Mouse (Mus musculus): ENCODE measurements around the gene F3. TPM values are rescaled to one million over a fixed set of nuclear protein-coding genes. Genes with fewer than 3 reads are reported as not detected.
"Not testable (repeated sequence)": the region's sequence is repeated elsewhere in the genome, so short reads cannot be mapped to it uniquely, and the experiment has no call there.

The F3 gene
- polyA plus RNA-seq, 1 experiment from 2014 or later: 30.9 TPM

DNA sequence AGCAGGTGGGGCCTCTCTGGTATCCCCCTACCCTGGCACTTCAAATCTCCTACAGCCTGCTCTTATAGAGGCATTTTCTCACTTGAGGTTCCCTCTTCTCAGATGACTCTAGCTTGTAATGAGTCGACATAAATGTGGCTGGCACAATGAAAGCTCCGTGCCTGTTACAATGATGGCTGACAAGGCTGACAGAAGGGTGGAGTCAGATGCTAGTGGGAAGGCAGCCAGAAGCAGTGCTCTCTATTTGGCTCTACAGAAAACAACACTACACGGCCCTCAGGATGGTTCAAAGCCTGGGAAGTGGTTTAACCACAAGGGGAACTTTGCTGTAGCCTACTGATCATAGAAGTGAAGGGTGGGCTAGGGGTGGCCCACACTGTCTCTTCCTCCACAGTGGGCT is 31.8 kb downstream of the F3 start:
- no peaks in the 10 kb centered on the region for H3K27me3 ChIP-seq (replicated peaks)
- no peak overlapping the region for H3K4me3 ChIP-seq (replicated peaks)
- H3K9ac ChIP-seq: no peak overlapping the region
- no peak for ATAC-seq (ENCODE audit: insufficient read depth, low FRiP score, low read depth)
- WGBS: 31% methylated on average over 3 of the region's 3 CpGs
- no peak overlapping the region for H3K4me2 ChIP-seq
- H3K27ac ChIP-seq: no peak overlapping the region
- peaks cover 5% of the 10 kb centered on the region; the same call in 1 of the 2 replicates for H3K4me1 ChIP-seq
- H3K9me3 ChIP-seq: no peaks in the 10 kb centered on the region
- H3K36me3 ChIP-seq: no peaks in the 10 kb centered on the region

DNA sequence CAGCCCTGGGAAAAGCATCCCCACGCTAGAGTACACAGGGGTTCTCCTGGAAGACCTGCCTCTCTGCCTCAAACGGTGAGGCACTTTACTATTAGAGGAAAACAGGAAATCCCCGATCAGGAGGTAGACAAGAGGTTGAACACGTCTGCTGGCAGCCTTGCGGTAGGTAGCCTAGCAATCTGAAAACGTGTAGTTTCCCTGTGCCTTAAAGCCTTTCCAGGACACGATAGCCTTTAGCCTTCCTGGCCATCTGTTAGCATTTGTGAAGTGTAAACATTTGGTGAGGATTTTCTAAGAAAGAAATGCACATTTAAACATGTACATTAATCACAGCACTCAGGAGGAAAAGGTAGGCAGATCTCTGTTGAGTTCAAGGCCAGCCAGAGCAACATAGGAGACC is 35.0 kb downstream of the F3 start:
- H3K9me3 ChIP-seq: no peaks in the 10 kb centered on the region
- no peak overlapping the region for H3K9ac ChIP-seq
- H3K36me3 ChIP-seq: no peaks in the 10 kb centered on the region
- ATAC-seq (ENCODE audit: insufficient read depth, low FRiP score, low read depth): peak; percentile 75; the same call in 1 of the 2 replicates
- H3K4me1 ChIP-seq: peaks cover 5% of the 10 kb centered on the region; the same call in 1 of the 2 replicates
- WGBS: 26% methylated on average over 7 of the region's 7 CpGs
- H3K4me2 ChIP-seq: no peak overlapping the region
- H3K27ac ChIP-seq: peak overlapping the region; percentile 74
- no peak overlapping the region for H3K4me3 ChIP-seq (replicated peaks)
- no peaks in the 10 kb centered on the region for H3K27me3 ChIP-seq (replicated peaks)

DNA sequence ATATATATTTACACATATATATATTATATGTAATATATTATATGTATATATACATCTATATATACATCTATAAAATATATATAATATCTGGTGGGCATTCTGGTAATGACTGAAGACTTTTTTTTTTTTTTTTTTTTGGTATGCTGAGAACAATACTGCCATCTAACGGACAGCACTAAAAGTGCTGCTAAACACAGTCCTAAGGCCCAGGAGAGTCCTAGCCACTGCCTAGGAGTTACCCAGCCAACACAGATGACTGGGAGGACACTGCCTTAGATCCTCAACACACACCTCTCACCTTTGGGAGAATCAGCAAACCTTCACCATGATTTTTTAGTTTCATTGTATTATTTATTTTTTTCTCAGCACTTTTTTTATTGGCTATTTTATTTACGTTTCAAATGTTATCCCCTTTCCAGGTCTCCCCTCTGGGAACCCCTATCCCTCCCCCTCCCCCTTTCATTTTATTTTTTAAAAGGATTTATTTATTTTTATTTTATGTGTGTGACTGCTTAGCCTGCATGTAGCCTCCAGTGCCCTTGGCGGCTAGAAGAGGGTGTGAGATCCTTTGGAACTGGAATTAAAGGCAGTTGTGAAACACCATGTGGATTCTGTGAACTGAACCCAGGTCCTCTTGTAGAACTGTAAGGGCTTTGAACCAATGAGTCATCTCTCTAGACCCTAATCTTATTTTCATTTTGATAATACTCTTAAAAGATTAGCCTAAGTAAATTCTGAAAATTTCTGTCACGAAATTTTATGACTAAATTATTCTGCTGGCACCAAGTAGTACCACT is 38.9 kb downstream of the F3 start:
- WGBS: 62% methylated on average over 4 of the region's 4 CpGs
- no peaks in the 10 kb centered on the region for H3K27me3 ChIP-seq (replicated peaks)
- H3K4me1 ChIP-seq: no peaks in the 10 kb centered on the region
- H3K4me3 ChIP-seq (replicated peaks): no peak overlapping the region
- H3K4me2 ChIP-seq: no peak overlapping the region
- ATAC-seq (ENCODE audit: insufficient read depth, low FRiP score, low read depth): no peak
- peaks cover 10% of the 10 kb centered on the region for H3K36me3 ChIP-seq
- H3K27ac ChIP-seq: no peak overlapping the region
- no peak overlapping the region for H3K9ac ChIP-seq
- no peaks in the 10 kb centered on the region for H3K9me3 ChIP-seq

DNA sequence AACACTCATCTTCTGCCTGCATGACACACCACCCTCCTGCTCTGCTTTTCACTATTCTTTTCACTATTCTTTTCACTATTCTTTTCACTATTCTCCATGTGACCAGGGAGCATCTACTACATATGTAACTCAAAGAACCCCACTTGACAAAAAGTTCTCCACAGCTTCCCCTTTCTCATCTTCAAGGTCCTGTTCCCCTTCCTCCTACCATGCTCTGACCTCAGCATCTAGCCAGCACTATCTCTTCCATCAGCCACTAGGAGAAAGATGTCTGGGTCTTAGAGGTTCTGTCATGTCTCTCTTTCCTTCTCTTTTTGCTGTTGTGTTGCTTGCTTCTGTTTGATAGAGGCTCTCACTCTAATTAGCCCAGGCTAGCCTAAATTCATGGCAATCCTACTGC is 42.7 kb downstream of the F3 start:
- H3K27me3 ChIP-seq (replicated peaks): no peaks in the 10 kb centered on the region
- H3K27ac ChIP-seq: no peak overlapping the region
- no peak overlapping the region for H3K4me2 ChIP-seq
- H3K9me3 ChIP-seq: no peaks in the 10 kb centered on the region
- H3K4me1 ChIP-seq: no peaks in the 10 kb centered on the region
- H3K4me3 ChIP-seq (replicated peaks): no peak overlapping the region
- H3K9ac ChIP-seq: no peak overlapping the region
- H3K36me3 ChIP-seq: peaks cover 26% of the 10 kb centered on the region
- ATAC-seq (ENCODE audit: insufficient read depth, low FRiP score, low read depth): no peak

DNA sequence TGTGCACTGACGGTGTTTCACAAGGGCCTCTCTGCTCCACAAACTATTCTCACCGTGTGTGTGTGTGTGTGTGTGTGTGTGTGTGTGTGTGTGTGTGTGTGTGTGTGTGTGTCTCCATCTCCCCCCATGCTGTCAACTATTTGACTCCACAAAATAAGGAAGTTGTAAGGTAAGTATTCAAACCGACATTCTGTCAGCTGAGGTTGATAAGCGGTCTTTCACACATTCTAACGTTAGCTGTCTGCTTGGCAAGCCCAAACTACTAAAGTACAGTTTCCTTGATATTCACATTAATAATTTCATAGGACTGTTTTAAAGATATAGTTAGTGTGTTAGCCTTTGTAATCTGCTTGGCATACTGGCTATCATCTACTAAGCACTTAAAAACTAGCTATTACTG is 43.5 kb downstream of the F3 start:
- ATAC-seq (ENCODE audit: insufficient read depth, low FRiP score, low read depth): no peak
- 75% methylated on average over 5 of the region's 5 CpGs for WGBS
- H3K27ac ChIP-seq: no peak overlapping the region
- H3K4me2 ChIP-seq: no peak overlapping the region
- no peak overlapping the region for H3K4me3 ChIP-seq (replicated peaks)
- no peaks in the 10 kb centered on the region for H3K4me1 ChIP-seq
- H3K9me3 ChIP-seq: no peaks in the 10 kb centered on the region
- H3K27me3 ChIP-seq (replicated peaks): no peaks in the 10 kb centered on the region
- peaks cover 30% of the 10 kb centered on the region for H3K36me3 ChIP-seq
- no peak overlapping the region for H3K9ac ChIP-seq

DNA sequence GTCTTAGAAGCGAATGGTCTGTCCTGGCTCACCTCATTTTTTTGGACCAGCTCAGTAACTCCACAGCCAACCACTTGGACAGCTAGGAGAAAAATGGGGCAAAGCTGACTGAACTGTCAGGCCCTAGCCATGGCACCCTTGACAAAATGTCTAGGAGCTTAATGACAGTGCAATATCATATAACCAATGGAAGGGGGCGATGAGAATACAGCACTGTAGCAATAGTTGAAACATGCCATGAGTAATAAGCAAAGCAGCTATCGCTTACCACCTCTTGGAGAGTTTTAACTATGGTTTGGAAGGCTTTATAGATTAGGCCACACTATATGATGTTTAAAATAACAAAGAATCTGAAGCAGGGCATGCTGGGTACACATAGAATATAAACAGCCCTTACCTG is 45.4 kb downstream of the F3 start:
- Histone ChIP-seq H3K27ac (no peak overlapping the region), H3K9me3 (no peaks in the 10 kb centered on the region), H3K27me3 (replicated peaks) (no peaks in the 10 kb centered on the region), H3K9ac (no peak overlapping the region), H3K4me2 (no peak overlapping the region), H3K4me1 (no peaks in the 10 kb centered on the region), H3K36me3 (peaks cover 30% of the 10 kb centered on the region), H3K4me3 (replicated peaks) (no peak overlapping the region)
- WGBS: 95% methylated on average over 3 of the region's 3 CpGs
- no peak for ATAC-seq (ENCODE audit: insufficient read depth, low FRiP score, low read depth)

DNA sequence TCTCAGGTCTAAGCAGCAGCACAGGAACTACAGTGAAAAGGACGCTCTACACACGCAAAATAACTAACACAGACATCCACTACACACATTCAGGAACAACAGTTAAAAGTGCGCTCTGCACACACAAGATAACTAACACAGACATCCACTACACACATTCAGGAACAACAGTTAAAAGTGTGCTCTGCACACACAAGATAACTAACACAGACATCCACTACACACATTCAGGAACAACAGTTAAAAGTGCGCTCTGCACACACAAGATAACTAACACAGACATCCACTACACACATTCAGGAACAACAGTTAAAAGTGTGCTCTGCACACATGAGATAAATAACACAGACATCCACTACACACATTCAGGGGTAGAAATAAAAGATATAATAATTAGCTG is 50.0 kb downstream of the F3 start:
- not testable (repeated sequence) for H3K9ac ChIP-seq; H3K27ac ChIP-seq; ATAC-seq (ENCODE audit: insufficient read depth, low FRiP score, low read depth); H3K27me3 ChIP-seq (replicated peaks); H3K4me1 ChIP-seq; H3K9me3 ChIP-seq; H3K4me2 ChIP-seq; H3K4me3 ChIP-seq (replicated peaks)
- 93% methylated on average over 4 of the region's 4 CpGs for WGBS
- H3K36me3 ChIP-seq: peaks cover 15% of the 10 kb centered on the region

DNA sequence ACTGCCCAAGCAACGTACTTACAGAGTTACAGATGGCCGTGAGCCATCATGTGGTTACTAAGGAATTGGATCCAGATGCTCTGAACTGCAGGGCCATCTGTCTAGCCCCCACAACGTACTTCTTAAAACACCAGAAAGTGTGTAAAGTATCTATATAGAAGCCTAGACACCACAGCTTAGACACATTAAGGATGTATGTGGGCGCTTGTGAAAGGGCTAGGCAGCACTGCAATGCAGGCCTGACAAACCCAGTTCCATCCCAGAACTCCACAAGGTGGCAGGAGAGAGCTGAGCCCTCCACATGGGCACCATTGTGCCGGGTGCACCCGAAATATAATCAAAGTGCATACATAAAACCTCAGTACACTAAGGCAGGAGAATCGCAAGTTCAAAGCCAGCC is 54.6 kb downstream of the F3 start:
- no peaks in the 10 kb centered on the region for H3K27me3 ChIP-seq (replicated peaks)
- H3K4me2 ChIP-seq: no peak overlapping the region
- no peak overlapping the region for H3K27ac ChIP-seq
- H3K9me3 ChIP-seq: no peaks in the 10 kb centered on the region
- H3K36me3 ChIP-seq: no peaks in the 10 kb centered on the region; the same call in 1 of the 2 replicates
- ATAC-seq (ENCODE audit: insufficient read depth, low FRiP score, low read depth): no peak
- no peak overlapping the region for H3K9ac ChIP-seq
- no peak overlapping the region for H3K4me3 ChIP-seq (replicated peaks)
- 50% methylated on average over 7 of the region's 7 CpGs for WGBS
- 0 out of 2 replicates have a peak, but pooled peaks cover 2% of the 10 kb centered on the region for H3K4me1 ChIP-seq

DNA sequence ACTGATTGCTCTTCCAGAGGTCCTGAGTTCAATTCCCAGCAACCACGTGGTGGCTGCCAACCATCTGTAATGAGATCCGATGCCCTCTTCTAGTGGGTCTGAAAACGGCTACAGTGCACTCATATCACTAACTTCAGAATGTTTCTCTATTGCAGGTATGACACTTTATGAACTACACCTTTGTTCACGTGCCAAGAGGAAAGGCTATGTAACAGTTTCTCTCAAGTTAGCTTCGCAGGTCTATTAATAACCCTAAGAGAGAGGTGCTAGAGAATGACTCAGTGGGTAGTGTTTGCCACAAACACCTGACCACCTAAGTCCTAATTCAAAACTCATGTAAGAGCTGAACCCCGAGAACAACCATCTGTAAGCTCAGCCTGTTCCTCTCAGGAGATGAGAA is 59.7 kb downstream of the F3 start:
- Histone ChIP-seq H3K27me3 (replicated peaks) (no peaks in the 10 kb centered on the region), H3K9ac (no peak overlapping the region), H3K4me2 (no peak overlapping the region), H3K4me1 (0 out of 2 replicates have a peak, but pooled peaks cover 2% of the 10 kb centered on the region), H3K9me3 (no peaks in the 10 kb centered on the region), H3K4me3 (replicated peaks) (no peak overlapping the region), H3K36me3 (no peaks in the 10 kb centered on the region), H3K27ac (no peak overlapping the region)
- WGBS: 87% methylated on average over 6 of the region's 6 CpGs
- ATAC-seq (ENCODE audit: insufficient read depth, low FRiP score, low read depth): no peak

Other genes starting within 250 kb of the F3 start
- 35.4 and 46.9 TPM in 2 replicates for gene Slc44a3, start 191.1 kb upstream of the F3 start, polyA plus RNA-seq (2015; fragmentation: Nextera tagmentation; extraction: Ambion mirVana)
- not detected in 2 replicates for gene 4930432M17Rik, start 52.8 kb upstream of the F3 start, polyA plus RNA-seq (2015; fragmentation: Nextera tagmentation; extraction: Ambion mirVana)
- 73.9 and 77.5 TPM in 2 replicates for gene Abcd3, start 91.8 kb downstream of the F3 start, polyA plus RNA-seq (2015; fragmentation: Nextera tagmentation; extraction: Ambion mirVana)
- gene Arhgap29, start 229.0 kb downstream of the F3 start, polyA plus RNA-seq (2015; fragmentation: Nextera tagmentation; extraction: Ambion mirVana): 39.4 and 42.8 TPM in 2 replicates